Mouse (Mus musculus) kidney, embryonic 15.5 days (tissue): ENCODE data around the gene Olfr596. TPM values are rescaled to one million over a fixed set of nuclear protein-coding genes. Genes with fewer than 3 reads are reported as not detected.
"Not testable (repeated sequence)": the region's sequence is repeated elsewhere in the genome, so short reads cannot be mapped to it uniquely, and the experiment has no call there.

ENCODE experiments used
- ATAC-seq: fragments of 200-750 bp; cut with Nextera tagmentation; replicated peaks from 2 replicates; pipeline ENCODE4 v1.8.0; 2017; ENCODE audit warnings: moderate TSS enrichment; ENCODE audit not compliant: low FRiP score
- H3K27ac ChIP-seq: fragments of 300-500 bp; sonication (generic); 2 replicates; pipeline ENCODE4 v1.5.1; 2015; ENCODE audit warnings: mild to moderate bottlenecking, inconsistent platforms
- H3K27me3 ChIP-seq: fragments of 300-500 bp; sonication (generic); 2 replicates; pipeline ENCODE4 v1.6.1; 2015; ENCODE audit warnings: inconsistent platforms
- H3K36me3 ChIP-seq: fragments of 300-500 bp; sonication (generic); 2 replicates; pipeline ENCODE4 v1.6.1; 2015; ENCODE audit warnings: inconsistent platforms
- H3K4me1 ChIP-seq: fragments of 300-500 bp; sonication (generic); 2 replicates; pipeline ENCODE4 v1.6.1; 2015; ENCODE audit warnings: inconsistent platforms
- H3K4me2 ChIP-seq: fragments of 300-500 bp; sonication (generic); 2 replicates; pipeline ENCODE4 v1.6.1; 2015; ENCODE audit warnings: moderate library complexity, mild to moderate bottlenecking, inconsistent platforms
- H3K4me3 ChIP-seq: fragments of 300-500 bp; sonication (generic); replicated peaks from 2 replicates; pipeline ENCODE4 v1.5.1; 2015; ENCODE audit warnings: mild to moderate bottlenecking, inconsistent platforms
- H3K9ac ChIP-seq: fragments of 300-500 bp; sonication (generic); 2 replicates; pipeline ENCODE4 v1.6.1; 2015; ENCODE audit warnings: mild to moderate bottlenecking, inconsistent platforms
- H3K9me3 ChIP-seq: fragments of 300-500 bp; sonication (generic); replicated peaks from 2 replicates; pipeline ENCODE4 v1.6.1; 2016; ENCODE audit warnings: inconsistent platforms
- WGBS: fragments of 180-500 bp; shearing (Covaris S2); methylation state at CpG from one replicate; pipeline ENCODE4 v1.1.7; 2015; ENCODE audit warnings: mixed read lengths; 5-methylcytosine and 5-hydroxymethylcytosine counted together
- microRNA-seq: library from miRNA; unstranded; fragments of <30 nt; microRNA quantifications from one replicate; pipeline ENCODE4, GENCODE M21; 2016
- polyA plus RNA-seq: library from polyadenylated mRNA; unstranded; fragments of >200 nt; fragmentation: Nextera tagmentation; extraction: Ambion mirVana; gene quantifications from 2 replicates; pipeline ENCODE4 v1.2.1, GENCODE M21; 2015

Gene Olfr596
- polyA plus RNA-seq: not detected in 2 replicates

DNA sequence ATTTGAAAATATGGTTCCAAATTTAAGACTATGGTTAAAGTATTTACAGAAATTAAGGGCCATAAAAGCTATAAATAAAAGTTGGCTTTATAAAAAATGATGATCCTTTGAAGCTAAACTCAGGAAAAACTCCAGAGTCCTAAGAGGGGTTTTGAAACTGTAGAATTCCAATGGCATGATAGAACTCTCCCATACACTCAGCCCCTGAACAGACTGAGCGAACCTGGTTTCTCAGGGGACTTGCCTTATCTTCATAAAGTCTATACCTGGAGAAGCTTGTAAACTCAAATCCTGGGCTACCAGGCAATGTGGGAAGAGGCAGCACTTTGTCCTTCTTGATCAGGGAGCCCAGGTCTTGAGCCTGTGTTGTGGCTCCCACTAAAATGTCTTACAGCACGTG, at the start of gene Olfr596:
Gene Olfr596 (plus strand): TSS at position 301 of the 400 bp plus-strand sequence.
- H3K27me3 ChIP-seq, H3K4me2 ChIP-seq, H3K36me3 ChIP-seq, H3K9me3 ChIP-seq, H3K27ac ChIP-seq, H3K9ac ChIP-seq, H3K4me3 ChIP-seq, H3K4me1 ChIP-seq, ATAC-seq: not testable (repeated sequence)
- 83% methylated on average over 2 of the region's 2 CpGs for WGBS

DNA sequence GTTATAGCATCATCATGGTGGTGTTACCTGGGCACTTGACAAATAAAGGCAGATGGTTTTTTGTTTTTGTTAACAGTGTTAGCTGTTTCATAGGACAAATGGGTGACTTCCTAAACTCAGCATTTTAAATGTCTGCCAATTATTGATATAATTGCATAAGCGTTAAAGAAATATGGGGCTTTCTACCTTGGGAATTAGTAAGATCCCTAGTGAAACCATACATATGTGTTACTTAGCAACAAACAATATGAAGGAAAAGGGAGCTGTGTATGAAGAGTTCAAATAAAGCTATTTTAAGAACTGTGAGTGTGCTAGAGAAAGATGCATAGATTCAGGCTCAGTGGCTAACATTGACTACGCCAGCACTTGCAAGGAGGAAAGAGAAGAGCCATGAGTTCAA, 10.6 kb downstream of the Olfr596 start, which contains the start of gene Olfr597:
Gene Olfr597 (plus strand): TSS at position 301 of the 400 bp plus-strand sequence.
- not testable (repeated sequence) for H3K4me2 ChIP-seq, H3K9me3 ChIP-seq, H3K4me3 ChIP-seq, H3K4me1 ChIP-seq, H3K27me3 ChIP-seq, H3K36me3 ChIP-seq, ATAC-seq, H3K27ac ChIP-seq, H3K9ac ChIP-seq
- 87% methylated on average over 2 of the region's 2 CpGs for WGBS

DNA sequence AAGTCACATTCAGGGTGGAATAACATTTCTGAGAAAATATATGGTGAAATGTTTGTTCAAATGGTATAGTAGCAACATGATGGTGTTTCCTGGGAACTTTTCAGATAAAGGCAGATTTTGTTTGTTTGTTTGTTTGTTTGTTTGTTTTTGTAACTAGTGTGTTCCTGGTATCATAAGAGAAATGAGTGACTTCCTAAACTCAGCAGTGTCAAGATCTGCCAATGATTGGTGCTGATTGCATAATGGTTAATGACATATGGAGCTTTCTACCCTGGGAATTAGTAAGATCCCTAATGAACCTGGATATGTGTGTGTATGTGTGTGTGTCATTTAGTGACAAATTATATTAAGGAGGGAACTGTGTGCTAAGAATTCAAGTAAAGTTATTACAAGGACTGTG, 17.8 kb downstream of the Olfr596 start, which contains the start of gene Olfr598:
Gene Olfr598 (plus strand): TSS at position 301 of the 400 bp plus-strand sequence.
- H3K9me3 ChIP-seq: no peaks in the 10 kb centered on the region
- H3K36me3 ChIP-seq: no peaks in the 10 kb centered on the region
- H3K4me1 ChIP-seq: no peaks in the 10 kb centered on the region
- no peak within 1 kb of the TSS for H3K27ac ChIP-seq
- H3K4me3 ChIP-seq: no peak within 1 kb of the TSS
- H3K27me3 ChIP-seq: no peaks in the 10 kb centered on the region
- no peak for ATAC-seq
- no peak within 1 kb of the TSS for H3K9ac ChIP-seq
- H3K4me2 ChIP-seq: no peak within 1 kb of the TSS

DNA sequence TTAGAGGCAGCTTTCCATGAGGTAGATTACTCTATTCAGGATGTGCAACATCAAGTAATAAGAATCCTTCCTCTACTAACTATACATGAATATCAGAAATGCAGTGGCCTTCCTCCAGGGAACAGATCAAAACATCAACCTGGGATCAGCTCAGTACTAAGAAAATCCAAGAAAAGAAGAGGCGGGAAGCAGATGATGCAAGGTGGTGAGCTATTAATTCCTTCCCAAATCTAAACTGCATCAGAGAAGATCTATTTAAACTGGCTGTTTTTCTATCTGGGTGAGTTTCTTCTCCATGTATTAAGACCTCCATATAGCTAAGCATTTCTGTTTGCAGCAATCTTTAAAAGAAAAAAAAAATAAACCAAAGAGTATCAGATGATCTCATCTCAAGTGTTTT, 30.2 kb downstream of the Olfr596 start, which contains the start of gene Olfr599:
Gene Olfr599 (plus strand): TSS at position 301 of the 400 bp plus-strand sequence.
- H3K36me3 ChIP-seq: no peaks in the 10 kb centered on the region
- H3K27me3 ChIP-seq: no peaks in the 10 kb centered on the region
- 84% methylated on average over 1 of the region's 1 CpGs for WGBS
- H3K4me3 ChIP-seq: no peak within 1 kb of the TSS
- H3K4me1 ChIP-seq: no peaks in the 10 kb centered on the region
- no peak within 1 kb of the TSS for H3K9ac ChIP-seq
- H3K9me3 ChIP-seq: no peaks in the 10 kb centered on the region
- H3K27ac ChIP-seq: no peak within 1 kb of the TSS
- ATAC-seq: no peak
- H3K4me2 ChIP-seq: no peak within 1 kb of the TSS

DNA sequence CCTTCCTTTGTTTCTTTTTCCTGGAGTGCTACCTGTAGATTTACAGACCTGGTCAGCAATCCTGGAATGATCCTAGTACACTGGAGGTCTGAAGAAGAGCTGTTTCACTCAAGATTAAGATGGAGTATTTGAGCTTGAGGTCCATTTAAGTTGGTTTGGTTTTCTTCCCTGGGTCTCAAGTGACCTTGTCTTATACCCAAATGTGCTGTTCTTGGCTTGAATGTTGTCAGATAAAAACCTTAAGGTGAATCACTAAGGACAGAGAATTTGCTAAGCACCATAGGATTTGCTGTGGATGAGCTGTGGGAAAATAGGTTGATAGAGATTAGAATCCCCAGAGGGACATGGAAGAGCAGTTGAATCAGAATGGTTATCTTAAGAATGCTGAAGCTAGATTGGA, 44.1 kb downstream of the Olfr596 start, which contains the start of gene Olfr600:
Gene Olfr600 (minus strand): TSS at position 101 of the 400 bp plus-strand sequence.
- no peak for ATAC-seq
- Histone ChIP-seq H3K36me3 (no peaks in the 10 kb centered on the region), H3K27ac (no peak within 1 kb of the TSS), H3K4me1 (no peaks in the 10 kb centered on the region), H3K27me3 (no peaks in the 10 kb centered on the region), H3K9me3 (no peaks in the 10 kb centered on the region), H3K4me3 (no peak within 1 kb of the TSS), H3K9ac (no peak within 1 kb of the TSS), H3K4me2 (no peak within 1 kb of the TSS)

Small RNA genes within 50 kb of the gene (microRNA-seq; reads per million reads assigned to microRNA genes)
- not detected for gene Gm23550
- gene Gm25171: not detected

Other genes with a start within 250 kb of the Olfr596 start
- not detected in 2 replicates for gene Olfr584, start 223.8 kb upstream of the Olfr596 start, polyA plus RNA-seq
- gene Olfr585, start 207.9 kb upstream of the Olfr596 start, polyA plus RNA-seq: not detected in 2 replicates
- not detected in 2 replicates for gene Olfr586, start 180.0 kb upstream of the Olfr596 start, polyA plus RNA-seq
- not detected in 2 replicates for gene Olfr588-ps1, start 164.8 kb upstream of the Olfr596 start, polyA plus RNA-seq
- gene Olfr589, start 149.3 kb upstream of the Olfr596 start, polyA plus RNA-seq: not detected in 2 replicates
- gene Olfr591, start 127.3 kb upstream of the Olfr596 start, polyA plus RNA-seq: not detected in 2 replicates
- not detected in 2 replicates for gene Olfr592, start 120.8 kb upstream of the Olfr596 start, polyA plus RNA-seq
- not detected in 2 replicates for gene Olfr593, start 93.8 kb upstream of the Olfr596 start, polyA plus RNA-seq
- gene Olfr594, start 88.7 kb upstream of the Olfr596 start, polyA plus RNA-seq: not detected in 2 replicates
- not detected in 2 replicates for gene Usp17ld, start 53.1 kb upstream of the Olfr596 start, polyA plus RNA-seq
- gene Olfr597, start 10.7 kb downstream of the Olfr596 start, polyA plus RNA-seq: not detected in 2 replicates
- gene Olfr598, start 17.9 kb downstream of the Olfr596 start, polyA plus RNA-seq: not detected in 2 replicates
- gene Olfr599, start 30.3 kb downstream of the Olfr596 start, polyA plus RNA-seq: not detected in 2 replicates
- not detected in 2 replicates for gene Olfr600, start 44.0 kb downstream of the Olfr596 start, polyA plus RNA-seq
- gene Olfr601, start 57.0 kb downstream of the Olfr596 start, polyA plus RNA-seq: not detected in 2 replicates
- not detected in 2 replicates for gene Olfr603, start 80.5 kb downstream of the Olfr596 start, polyA plus RNA-seq
- gene Usp17lc, start 109.4 kb downstream of the Olfr596 start, polyA plus RNA-seq: not detected in 2 replicates
- gene Olfr605, start 139.8 kb downstream of the Olfr596 start, polyA plus RNA-seq: not detected in 2 replicates
- gene Olfr606, start 143.4 kb downstream of the Olfr596 start, polyA plus RNA-seq: not detected in 2 replicates
- gene Olfr607, start 158.5 kb downstream of the Olfr596 start, polyA plus RNA-seq: not detected in 2 replicates
- gene Olfr608, start 164.2 kb downstream of the Olfr596 start, polyA plus RNA-seq: not detected in 2 replicates
- not detected in 2 replicates for gene Olfr609, start 192.4 kb downstream of the Olfr596 start, polyA plus RNA-seq
- gene Olfr610, start 206.5 kb downstream of the Olfr596 start, polyA plus RNA-seq: not detected in 2 replicates
- gene Olfr611, start 215.2 kb downstream of the Olfr596 start, polyA plus RNA-seq: not detected in 2 replicates
- not detected in 2 replicates for gene Olfr612, start 237.1 kb downstream of the Olfr596 start, polyA plus RNA-seq
- gene Olfr613, start 242.4 kb downstream of the Olfr596 start, polyA plus RNA-seq: not detected in 2 replicates